Mouse (Mus musculus): ENCODE measurements around the gene Nupr1. TPM values are rescaled to one million over a fixed set of nuclear protein-coding genes. Genes with fewer than 3 reads are reported as not detected.

Nupr1 gene
- total RNA-seq, 2 experiments from 2014 or later = 6.6 to 7.0 TPM

DNA sequence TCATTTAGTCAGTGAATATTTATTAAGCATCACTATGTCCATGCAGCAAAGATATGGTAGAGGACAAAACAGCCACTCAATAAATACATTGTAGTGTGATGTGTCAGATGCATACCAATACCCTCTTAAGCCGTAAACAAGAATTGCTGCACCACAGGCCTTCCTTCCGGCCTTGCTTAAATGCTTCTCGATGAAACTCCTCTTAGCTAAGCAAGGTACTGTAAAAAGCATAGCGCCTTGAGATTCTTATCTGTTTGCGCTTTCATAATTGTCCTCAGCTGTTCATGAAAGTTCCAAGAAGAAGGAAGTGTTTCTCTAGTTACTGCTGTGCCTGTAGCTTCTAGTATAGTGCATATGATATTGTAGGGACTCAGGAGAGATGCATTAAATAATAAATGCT is 24.1 kb downstream of the Nupr1 start:
- intact Hi-C loops (cut with DNase I) = no loop called here
- no peak for DNase-seq

- intact Hi-C loops (cut with DNase I) = no loop called here
- DNase-seq = no peak
These were observed 28.0 kb downstream of the Nupr1 start for GRCm38 (mm10) chr7:126602650-126603049.

GRCm38 (mm10) chr7:126601896-126602295 is 28.8 kb downstream of the Nupr1 start:
- intact Hi-C loops (cut with DNase I) = no loop called here
- DNase-seq = no peak

DNA sequence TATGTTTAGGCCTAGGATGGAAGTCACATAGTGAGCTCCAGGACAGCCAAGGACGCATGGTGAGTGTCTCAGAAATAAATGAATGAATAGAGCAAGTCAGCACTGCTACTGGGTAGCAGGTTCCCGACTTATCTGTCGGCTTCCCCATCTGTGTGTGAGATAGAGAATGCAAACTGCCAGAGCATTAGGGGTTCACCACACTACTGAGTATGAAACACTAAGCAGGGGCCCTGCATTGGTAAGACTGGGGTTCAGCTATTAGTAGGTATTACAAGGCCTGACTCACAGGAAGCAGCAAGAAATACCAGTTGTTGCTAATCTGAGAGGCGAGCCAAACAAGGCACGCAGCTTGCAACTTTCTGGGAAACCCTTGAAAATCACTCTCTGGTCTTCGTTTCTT is 31.7 kb downstream of the Nupr1 start:
- no peak for DNase-seq
- intact Hi-C loops (cut with DNase I) = no loop called here

- intact Hi-C loops (cut with DNase I) = no loop called here
- no peak for DNase-seq
These were observed 34.2 kb downstream of the Nupr1 start for GRCm38 (mm10) chr7:126596414-126596813.

GRCm38 (mm10) chr7:126595890-126596289 is 34.8 kb downstream of the Nupr1 start:
- intact Hi-C loops (cut with DNase I) = no loop called here
- no peak for DNase-seq

GRCm38 (mm10) chr7:126594862-126595561 is 35.6 kb downstream of the Nupr1 start, which contains the start of gene Il27:
Gene Il27 (minus strand): TSS chr7:126594941.
- DNase-seq = no peak
- intact Hi-C loops (cut with DNase I) = loop anchor here (5.0 kb wide), 1 partner anchor 42 kb away; no protein-coding TSS in a partner anchor

DNA sequence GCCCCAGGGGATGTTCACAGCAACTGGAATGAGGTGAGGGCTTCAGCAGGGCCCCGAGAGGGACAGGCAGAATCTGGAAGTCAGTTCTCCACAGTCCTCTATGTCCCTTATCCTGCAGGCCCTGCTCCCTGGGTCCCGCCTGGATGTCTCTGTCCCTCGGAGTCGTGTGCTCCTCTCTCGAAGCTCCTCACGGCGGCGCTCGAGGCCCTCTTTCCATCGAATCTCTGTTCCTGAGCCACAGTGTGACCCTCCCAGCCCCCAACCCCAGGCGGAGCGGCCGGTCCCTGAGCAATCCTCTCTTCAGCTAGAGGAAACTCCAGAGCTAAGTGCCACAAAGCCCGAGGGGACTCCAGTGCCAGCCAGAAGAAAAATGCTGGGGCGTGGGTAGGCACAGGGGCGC is 42.9 kb downstream of the Nupr1 start:
- peak; percentile 77 for DNase-seq
- intact Hi-C loops (cut with DNase I) = no loop called here

GRCm38 (mm10) chr7:126586839-126587238 is 43.8 kb downstream of the Nupr1 start:
- intact Hi-C loops (cut with DNase I) = no loop called here

DNA sequence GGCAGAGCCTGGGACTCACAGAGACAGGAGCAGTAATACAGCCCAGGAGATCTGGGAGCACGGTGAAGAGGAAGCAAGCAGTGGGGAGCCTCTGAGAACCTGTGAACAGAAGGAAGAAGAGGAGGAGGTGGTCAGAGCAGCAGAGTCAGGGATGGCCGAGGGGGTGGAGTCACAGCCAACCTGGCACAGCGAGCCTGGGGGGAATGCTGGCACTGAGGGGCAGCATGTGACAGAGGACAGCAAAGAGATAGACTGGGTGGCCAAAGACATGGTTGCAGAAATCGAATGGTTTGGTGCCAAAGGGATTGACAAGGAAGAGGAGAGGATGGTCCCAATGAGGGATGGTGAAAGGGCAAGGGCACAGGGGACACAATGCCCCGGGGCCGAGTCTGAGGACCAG is 44.9 kb downstream of the Nupr1 start, which contains the start of gene Cln3:
TSS of gene Cln3 (minus strand) at position 101 of the 400 bp plus-strand sequence.
- intact Hi-C loops (cut with DNase I) = no loop called here
- no peak for DNase-seq

More at GRCm38 (mm10) chr7:126586839-126587238, 43.8 kb downstream of the Nupr1 start:
- DNase-seq = no peak

- intact Hi-C loops (cut with DNase I) = no loop called here
- DNase-seq = no peak
These were observed 46.1 kb downstream of the Nupr1 start, which contains the start of gene Apobr for GRCm38 (mm10) chr7:126584506-126584977. Gene Apobr (plus strand): TSS chr7:126584942.

GRCm38 (mm10) chr7:126583761-126584160 is 46.9 kb downstream of the Nupr1 start:
- no peak for DNase-seq
- intact Hi-C loops (cut with DNase I) = no loop called here

DNA sequence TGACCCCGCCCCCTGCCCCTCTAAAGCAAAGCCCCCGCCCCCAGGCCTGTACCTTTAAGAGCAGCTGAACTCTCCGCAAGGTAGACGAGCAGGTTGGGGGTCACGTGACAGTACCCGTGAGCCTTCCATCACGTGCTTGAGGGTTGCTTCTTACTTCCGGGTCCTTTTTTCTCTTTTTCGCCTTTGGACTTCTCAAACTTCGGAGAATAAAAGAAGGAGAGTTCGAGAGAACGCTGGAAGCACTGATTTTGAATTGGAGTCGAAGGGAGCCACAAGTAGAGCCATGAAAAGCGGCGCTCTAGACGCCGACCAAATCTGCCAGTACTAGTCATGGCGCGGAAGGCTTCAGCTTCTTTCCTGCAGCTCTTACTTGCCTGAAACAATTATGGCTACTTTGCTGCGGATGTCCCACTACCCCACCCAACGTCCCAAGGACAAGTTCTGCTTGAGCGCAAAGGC is 47.4 kb downstream of the Nupr1 start:
- DNase-seq = peak; percentile 89
- intact Hi-C loops (cut with DNase I) = no loop called here

GRCm38 (mm10) chr7:126582759-126583158 is 47.9 kb downstream of the Nupr1 start:
- intact Hi-C loops (cut with DNase I) = no loop called here
- DNase-seq = peak; percentile 17

- intact Hi-C loops (cut with DNase I) = no loop called here
These were observed 49.0 kb downstream of the Nupr1 start for GRCm38 (mm10) chr7:126581661-126582060.

DNA sequence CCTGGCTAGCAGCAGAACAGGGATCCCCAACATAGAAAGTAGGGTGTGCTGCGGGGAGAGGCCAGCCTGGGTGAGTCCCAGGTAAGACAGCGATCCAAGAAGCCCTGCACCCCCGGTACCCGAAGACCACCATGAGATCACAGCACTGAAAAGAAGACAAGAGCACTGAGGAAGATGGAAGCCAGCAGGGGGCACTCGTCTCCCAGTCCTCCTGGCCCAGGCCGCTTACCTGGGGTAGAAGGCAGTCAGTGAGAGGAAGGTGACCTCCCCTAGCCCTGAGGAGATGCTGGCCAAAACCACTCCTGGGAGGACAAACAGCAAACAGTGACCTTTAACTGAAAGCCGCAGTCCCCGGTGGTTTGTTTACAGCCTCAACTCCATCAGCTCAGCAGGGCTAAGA is 51.5 kb downstream of the Nupr1 start:
- DNase-seq = peak; percentile 33

More at GRCm38 (mm10) chr7:126581661-126582060, 49.0 kb downstream of the Nupr1 start:
- DNase-seq = no peak

DNA sequence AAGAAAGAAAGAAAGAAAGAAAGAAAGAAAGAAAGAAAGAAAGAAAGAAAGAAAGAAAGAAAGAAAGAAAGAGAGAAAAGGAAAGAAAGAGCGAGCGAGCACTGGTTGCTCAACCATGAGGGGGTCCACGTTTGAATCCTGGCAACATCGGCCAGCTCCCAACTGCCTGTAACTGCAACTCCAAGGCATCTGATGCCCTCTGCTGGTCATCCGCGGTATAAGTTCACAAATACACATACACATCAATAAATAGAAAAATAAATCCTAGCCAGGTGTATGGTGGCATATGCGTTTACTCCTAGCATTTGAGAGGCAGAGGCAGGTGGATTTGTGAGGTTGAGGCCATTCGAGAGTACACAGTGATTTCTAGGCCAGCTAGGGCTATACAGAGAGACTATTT is 53.7 kb downstream of the Nupr1 start:
- peak; percentile 60 for DNase-seq
- intact Hi-C loops (cut with DNase I) = no loop called here

More for the DNA sequence above, 51.5 kb downstream of the Nupr1 start:
- intact Hi-C loops (cut with DNase I) = no loop called here

Small RNA genes lying within 50 kb of the gene (microRNA-seq; reads per million reads assigned to microRNA genes)
- gene Mir7059 = 19.3 reads per million, percentile 34 among the genes with 10 or more reads in this experiment

Other genes starting within 250 kb of the Nupr1 start
- 10 to 100 TPM in 1 of 2 experiments, 1 to 10 TPM in 1; 8.4 to 10.4 TPM for gene Nfatc2ip, start 234.1 kb downstream of the Nupr1 start, total RNA-seq (2021)
- gene Cd19, start 216.0 kb downstream of the Nupr1 start, total RNA-seq (2021) = under 1 TPM; 0.16 to 0.32 TPM
- gene Rabep2, start 202.1 kb downstream of the Nupr1 start, total RNA-seq (2021) = 10 to 100 TPM; 18.6 to 19.9 TPM
- under 1 TPM in 1 of 2 experiments, not detected in 1; 0.12 TPM for gene Atp2a1, start 167.8 kb downstream of the Nupr1 start, total RNA-seq (2021)
- gene Sh2b1, start 155.4 kb downstream of the Nupr1 start, total RNA-seq (2021) = 10 to 100 TPM; 72.5 to 77.7 TPM
- 10 to 100 TPM; 80.9 to 96.5 TPM for gene Tufm, start 143.5 kb downstream of the Nupr1 start, total RNA-seq (2021)
- 100 to 1,000 TPM; 164 to 165 TPM for gene Atxn2l, start 127.4 kb downstream of the Nupr1 start, total RNA-seq (2021)
- 100 to 1,000 TPM; 212 to 226 TPM for gene Eif3c, start 64.5 kb downstream of the Nupr1 start, total RNA-seq (2021)
- under 1 TPM; 0.30 to 0.58 TPM for gene Apobr, start 45.9 kb downstream of the Nupr1 start, total RNA-seq (2021)
- gene Cln3, start 45.0 kb downstream of the Nupr1 start, total RNA-seq (2021) = 10 to 100 TPM; 26.5 to 32.0 TPM
- gene Il27, start 35.9 kb downstream of the Nupr1 start, total RNA-seq (2021) = not detected
- gene Sgf29, start 18.4 kb upstream of the Nupr1 start, total RNA-seq (2021) = 10 to 100 TPM; 49.9 to 53.0 TPM
- gene Sult1a1, start 45.6 kb upstream of the Nupr1 start, total RNA-seq (2021) = 1 to 10 TPM; 2.9 to 3.1 TPM
- 100 to 1,000 TPM; 107 to 115 TPM for gene Bola2, start 64.5 kb upstream of the Nupr1 start, total RNA-seq (2021)
- gene Slx1b, start 64.9 kb upstream of the Nupr1 start, total RNA-seq (2021) = 10 to 100 TPM; 25.4 to 26.5 TPM
- gene Coro1a, start 76.9 kb upstream of the Nupr1 start, total RNA-seq (2021) = 100 to 1,000 TPM; 137 to 143 TPM
- gene Mapk3, start 128.7 kb upstream of the Nupr1 start, total RNA-seq (2021) = 100 to 1,000 TPM; 196 to 202 TPM
- 1 to 10 TPM; 5.2 to 5.5 TPM for gene Gdpd3, start 135.5 kb upstream of the Nupr1 start, total RNA-seq (2021)
- gene Ypel3, start 146.1 kb upstream of the Nupr1 start, total RNA-seq (2021) = 100 to 1,000 TPM; 110 to 113 TPM
- gene Tbx6, start 150.6 kb upstream of the Nupr1 start, total RNA-seq (2021) = under 1 TPM; 0.40 to 0.58 TPM
- 10 to 100 TPM; 71.1 to 79.7 TPM for gene Ppp4c, start 161.6 kb upstream of the Nupr1 start, total RNA-seq (2021)
- 100 to 1,000 TPM; 165 to 167 TPM for gene Fam57b, start 166.8 kb upstream of the Nupr1 start, total RNA-seq (2021)
- gene 4930451I11Rik, start 200.8 kb upstream of the Nupr1 start, total RNA-seq (2021) = not detected
- 10 to 100 TPM; 74.3 to 84.4 TPM for gene Doc2a, start 216.6 kb upstream of the Nupr1 start, total RNA-seq (2021)
- gene Hirip3, start 231.1 kb upstream of the Nupr1 start, total RNA-seq (2021) = 10 to 100 TPM; 31.5 to 41.2 TPM
- 10 to 100 TPM; 61.7 to 65.2 TPM for gene Ino80e, start 231.5 kb upstream of the Nupr1 start, total RNA-seq (2021)

Data from left cerebral cortex, postnatal 4 days (tissue).